Mouse (Mus musculus) Patski (cell line): ENCODE data around the gene Abcg4. TPM values are rescaled to one million over a fixed set of nuclear protein-coding genes. Genes with fewer than 3 reads are reported as not detected.
"Not testable (repeated sequence)": the region's sequence is repeated elsewhere in the genome, so short reads cannot be mapped to it uniquely, and the experiment has no call there.

Source experiments
- ATAC-seq: fragments of 100-300 bp; one replicate; pipeline ENCODE4 v1.8.0; 2021
- CTCF ChIA-PET: fragments of 350-600 bp; sonication (Branson Sonifier 250); formaldehyde crosslinking; loops from one replicate; lab custom pipeline; 2022; ENCODE audit warnings: inconsistent platforms; lab: Charles Lee
- POLR2A ChIA-PET: fragments of 350-600 bp; sonication (Branson Sonifier 250); formaldehyde crosslinking; loops from one replicate; lab custom pipeline; 2022; ENCODE audit warnings: antibody characterized with exemption, inconsistent platforms; lab: Charles Lee
- DNase-seq: peaks from one replicate; pipeline ENCODE4 v3.0.0-alpha.2; 2011; ENCODE audit warnings: low read depth, low spot score
- H3K27me3 ChIP-seq: fragments of 371-371 bp; one replicate; pipeline ENCODE4 v1.5.1; 2021
- CTCF ChIP-seq: fragments of 100-300 bp; IDR thresholded peaks from one replicate; pipeline ENCODE4 v1.5.1; 2021
- in situ Hi-C: fragments of 300-500 bp; cut with MboI; formaldehyde crosslinking; loops from 3 replicates; pipeline ENCODE4 v1.11.1; 2018; ENCODE audit warnings: low pct_unique_long_range_greater_than_20kb, mixed read lengths
- polyA plus RNA-seq: library from polyadenylated mRNA; unstranded; gene quantifications from one replicate; pipeline ENCODE4 v1.2.3, GENCODE M21; 2021

Gene Abcg4
- polyA plus RNA-seq, 1 experiment from 2014 or later: 0.04 TPM

DNA sequence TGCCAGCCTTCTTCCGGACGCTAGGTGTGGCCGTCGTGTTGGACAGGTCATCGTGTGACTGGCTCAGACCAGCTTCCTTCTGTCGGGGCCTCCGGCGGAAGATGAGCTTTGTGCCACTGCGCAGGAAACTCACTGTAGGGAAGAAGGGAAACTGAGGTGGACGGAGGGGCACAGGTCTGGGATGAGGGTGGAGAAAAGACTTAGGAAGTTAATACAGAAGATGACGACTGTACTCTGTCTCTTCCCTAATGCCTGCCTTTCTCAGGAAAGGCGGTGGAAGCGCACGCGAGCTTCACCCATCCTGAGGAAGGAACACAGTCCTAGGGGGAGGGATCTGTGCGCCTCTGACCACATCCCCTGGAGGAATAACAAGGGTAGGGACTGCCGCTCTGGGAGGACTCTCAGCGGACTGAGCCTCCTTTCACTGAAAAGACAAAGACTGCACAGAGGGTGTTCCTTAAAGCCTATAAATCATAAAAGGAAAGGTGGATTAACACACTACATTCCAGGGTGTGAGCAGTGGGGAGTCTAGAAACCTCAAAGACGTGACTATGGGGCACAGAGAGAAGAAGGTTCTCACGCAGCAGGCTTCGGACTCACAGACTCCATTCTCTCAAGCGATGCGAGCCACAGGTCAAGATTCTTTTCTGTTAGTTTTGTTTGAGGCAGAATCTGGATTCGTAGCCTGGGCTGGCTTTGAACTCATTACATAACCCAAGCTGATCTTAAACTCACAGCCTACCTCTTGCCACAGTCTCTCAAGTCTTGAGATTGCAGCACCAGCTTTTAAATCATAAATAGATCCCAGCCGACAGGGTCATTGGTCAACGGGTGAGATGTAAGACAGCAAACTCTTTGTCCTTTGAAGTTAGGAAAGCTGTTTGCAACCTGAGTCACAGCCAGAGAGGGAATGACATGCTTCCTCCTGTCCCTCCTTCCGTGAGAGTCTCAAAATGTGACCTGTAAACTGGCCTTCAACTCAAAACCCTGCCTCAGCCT, 23.0 kb upstream of the Abcg4 start:
- CTCF ChIA-PET: no interaction called here
- TF ChIP-seq CTCF: no peak
- DNase-seq (no peak), ATAC-seq (no peak)
- POLR2A ChIA-PET: no interaction called here
- no peaks in the 10 kb centered on the region for H3K27me3 ChIP-seq
- in situ Hi-C loops: no loop called here

DNA sequence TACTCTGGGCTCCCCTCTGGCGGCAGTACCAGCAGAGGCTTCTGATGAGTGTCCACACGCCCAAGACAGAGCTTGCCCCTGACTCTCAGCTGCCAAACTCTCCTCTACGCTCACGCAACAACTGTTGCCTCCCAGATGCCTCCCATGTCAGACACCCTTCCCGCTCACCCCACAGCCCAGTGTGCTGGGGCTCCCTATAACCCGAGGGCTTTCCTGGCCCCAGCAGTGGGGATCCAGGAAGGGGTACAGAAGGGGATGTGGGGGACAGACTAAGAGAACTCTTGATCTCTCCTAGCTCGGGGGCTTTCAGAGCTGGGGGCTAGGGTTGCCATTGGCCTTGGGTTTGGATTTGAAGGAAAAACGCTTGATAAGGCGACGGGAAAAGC, 22.3 kb upstream of the Abcg4 start:
- POLR2A ChIA-PET: no interaction called here
- ATAC-seq: no peak
- in situ Hi-C loops: no loop called here
- TF ChIP-seq CTCF: no peak
- no peaks in the 10 kb centered on the region for H3K27me3 ChIP-seq
- DNase-seq: no peak
- CTCF ChIA-PET: no interaction called here

DNA sequence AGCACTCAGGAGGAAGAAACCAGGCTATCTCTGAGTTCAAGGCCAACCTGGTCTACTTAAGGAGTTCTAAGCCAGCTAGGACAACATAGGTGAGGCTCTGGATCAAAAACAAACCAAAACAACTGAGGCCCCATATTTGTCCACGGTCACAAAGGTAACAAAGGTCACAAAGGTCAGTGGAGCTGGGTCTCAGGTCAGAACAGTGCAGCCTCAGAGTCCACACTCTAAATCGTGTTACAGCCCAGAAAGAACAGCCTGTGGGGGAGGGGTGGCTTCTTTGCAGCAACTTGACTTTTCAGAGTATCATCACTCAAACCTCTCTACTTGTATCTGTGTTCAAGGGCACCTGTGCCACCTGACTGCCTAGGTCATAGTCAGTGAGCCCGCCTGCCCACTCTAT, 21.3 kb upstream of the Abcg4 start:
- no peaks in the 10 kb centered on the region for H3K27me3 ChIP-seq
- ATAC-seq (no peak), DNase-seq (no peak)
- POLR2A ChIA-PET: no interaction called here
- no peak for TF ChIP-seq CTCF
- CTCF ChIA-PET: interaction anchor here (1.5 kb wide), 1 partner anchor 9 kb away, joined by 7 read pairs; no protein-coding TSS in a partner anchor
- in situ Hi-C loops: no loop called here

DNA sequence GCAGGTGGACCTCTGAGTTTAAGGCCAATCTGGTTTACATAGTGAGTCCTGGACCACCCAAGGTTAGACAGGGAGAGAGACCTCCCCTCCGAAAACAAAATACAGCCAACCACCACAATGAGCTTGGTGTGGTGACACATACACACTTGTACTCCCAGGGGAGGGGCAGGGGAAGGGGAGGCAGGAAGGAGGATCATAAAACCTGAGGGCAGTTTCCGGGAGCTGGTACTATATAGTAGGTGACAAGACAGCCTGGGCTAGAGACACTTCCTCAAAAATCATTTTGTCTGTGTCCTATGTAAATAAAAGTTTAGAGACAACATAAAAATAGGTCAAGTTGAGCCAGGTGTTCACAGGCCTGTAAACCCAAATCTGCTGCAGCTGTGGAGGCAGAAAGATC, 18.8 kb upstream of the Abcg4 start:
- no peaks in the 10 kb centered on the region for H3K27me3 ChIP-seq
- DNase-seq (no peak), ATAC-seq (no peak)
- ChIA-PET POLR2A (interaction anchor here (0.7 kb wide), 1 partner anchor 231 kb away, joined by 3 read pairs; no protein-coding TSS in a partner anchor), CTCF (interaction anchor here (0.6 to 1.3 kb wide), 3 partner anchors 12 to 98 kb away, joined by 3 read pairs; no protein-coding TSS in a partner anchor)
- no peak for TF ChIP-seq CTCF
- in situ Hi-C loops: no loop called here

DNA sequence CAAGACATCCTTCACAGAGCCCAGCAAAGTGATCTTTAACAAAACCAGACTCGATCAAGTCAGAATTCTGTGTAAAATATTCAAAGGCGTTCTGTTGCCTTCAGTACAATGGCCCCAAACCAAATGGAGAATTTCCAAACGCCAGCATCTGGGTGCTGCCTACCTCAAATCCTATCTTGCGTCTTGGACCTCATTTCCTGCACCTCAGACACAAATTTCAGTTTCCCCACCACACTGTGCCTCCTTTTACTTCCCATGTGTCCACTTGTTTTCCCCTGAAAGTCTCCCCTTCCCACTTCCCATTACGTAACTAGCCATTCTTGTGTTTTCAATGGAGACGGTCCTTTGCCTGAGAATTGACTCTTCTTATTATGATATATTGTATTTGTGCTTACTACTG, 18.1 kb upstream of the Abcg4 start:
- no peak for ATAC-seq
- ChIA-PET CTCF (interaction anchor here (1.3 kb wide), 1 partner anchor 13 kb away, joined by 3 read pairs; no protein-coding TSS in a partner anchor), POLR2A (no interaction called here)
- in situ Hi-C loops: no loop called here
- H3K27me3 ChIP-seq: no peaks in the 10 kb centered on the region
- no peak for DNase-seq
- no peak for TF ChIP-seq CTCF

DNA sequence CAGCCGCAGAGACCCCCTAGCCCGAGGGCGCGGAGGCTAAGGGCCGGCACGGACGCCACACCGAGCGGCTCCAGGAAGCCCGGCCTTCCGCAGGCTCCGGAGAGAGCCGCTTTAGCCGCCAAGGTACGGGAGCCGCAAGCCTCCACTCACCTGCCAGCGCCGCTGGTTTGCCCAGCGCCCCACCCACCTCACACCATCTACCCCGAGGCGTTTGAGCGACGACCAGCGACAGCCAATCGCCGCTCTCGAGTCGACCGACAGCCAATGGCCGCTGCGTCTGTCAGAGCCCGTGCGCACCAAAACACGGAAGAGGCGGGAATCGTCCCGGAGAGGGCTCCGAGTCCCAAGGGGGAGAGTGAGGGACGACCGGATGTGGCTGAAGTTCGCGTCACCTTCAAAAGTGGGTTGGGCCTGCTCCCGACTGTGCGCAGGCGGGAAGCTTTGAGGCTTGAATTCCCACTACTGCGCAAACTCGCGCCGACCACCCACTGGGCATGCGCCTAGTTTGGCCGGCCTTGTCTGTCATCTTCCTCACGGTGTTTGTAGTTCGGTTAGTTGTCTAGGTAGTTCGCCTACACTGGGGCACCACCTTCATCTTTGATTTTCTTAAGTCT, 17.2 kb upstream of the Abcg4 start, which contains the start of gene Hinfp:
Gene Hinfp, minus strand, starts transcription at position 206 of the 614 bp plus-strand sequence.
- no peak for TF ChIP-seq CTCF
- no peaks in the 10 kb centered on the region for H3K27me3 ChIP-seq
- in situ Hi-C loops: no loop called here
- ChIA-PET CTCF (interaction anchor here (1.0 kb wide), 1 partner anchor 13 kb away, joined by 3 read pairs; no protein-coding TSS in a partner anchor), POLR2A (interaction anchor here (1.1 to 1.5 kb wide), 3 partner anchors 9 to 69 kb away, joined by 3 read pairs; no protein-coding TSS in a partner anchor)
- DNase-seq (peak; percentile 94), ATAC-seq (peak; percentile 99)

DNA sequence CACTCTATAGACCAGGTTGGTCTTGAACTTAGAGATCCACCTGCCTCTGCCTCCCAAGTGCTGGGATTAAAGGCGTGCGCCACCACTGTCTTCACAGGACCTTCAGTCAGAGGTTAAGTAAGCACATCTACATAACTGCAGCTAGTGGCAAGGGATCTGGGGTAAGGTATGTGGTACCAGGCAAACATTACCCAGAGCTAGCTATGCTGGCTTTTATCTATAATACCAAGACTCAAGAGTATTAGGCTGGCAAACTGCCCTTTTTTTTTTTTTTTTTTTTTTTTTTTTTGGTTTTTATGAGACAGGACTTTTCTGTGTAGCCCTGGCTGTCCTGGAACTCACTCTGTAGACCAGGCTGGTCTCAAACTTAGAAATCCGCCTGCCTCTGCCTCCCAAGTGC, 11.6 kb upstream of the Abcg4 start:
- POLR2A ChIA-PET: interaction anchor here (1.1 kb wide), 1 partner anchor 22 kb away, joined by 6 read pairs; no protein-coding TSS in a partner anchor
- H3K27me3 ChIP-seq, DNase-seq, in situ Hi-C loops, ATAC-seq: not testable (repeated sequence)
- CTCF ChIA-PET: interaction anchor here (1.4 kb wide), 1 partner anchor 8 kb away, joined by 5 read pairs; no protein-coding TSS in a partner anchor

DNA sequence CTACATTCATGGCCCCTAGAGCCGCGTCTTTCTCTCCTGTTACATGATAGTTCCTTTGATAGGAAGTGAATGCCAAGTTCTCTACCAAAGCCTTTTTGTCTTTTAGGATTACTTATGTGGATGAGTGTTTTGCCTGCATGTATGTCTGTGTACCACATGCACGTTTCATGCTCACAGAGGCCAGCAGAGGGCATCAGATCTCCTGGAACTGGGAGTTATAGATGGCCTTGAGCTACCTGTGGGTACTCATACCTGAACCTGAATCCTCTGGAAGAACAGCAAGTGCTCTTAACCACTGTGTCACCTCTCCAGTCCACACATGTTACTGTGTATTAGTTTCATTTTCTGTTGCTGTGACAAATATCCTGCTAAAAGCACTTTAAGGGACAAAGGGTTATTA, 4.1 kb upstream of the Abcg4 start:
- POLR2A ChIA-PET: no interaction called here
- CTCF ChIA-PET: interaction anchor here (0.6 to 1.6 kb wide), 4 partner anchors 8 to 14 kb away, joined by 3 to 6 read pairs (median 5); partner anchors contain the start of gene Hinfp
- no peaks in the 10 kb centered on the region for H3K27me3 ChIP-seq
- ATAC-seq (no peak), DNase-seq (no peak)
- in situ Hi-C loops: no loop called here
- no peak for TF ChIP-seq CTCF

DNA sequence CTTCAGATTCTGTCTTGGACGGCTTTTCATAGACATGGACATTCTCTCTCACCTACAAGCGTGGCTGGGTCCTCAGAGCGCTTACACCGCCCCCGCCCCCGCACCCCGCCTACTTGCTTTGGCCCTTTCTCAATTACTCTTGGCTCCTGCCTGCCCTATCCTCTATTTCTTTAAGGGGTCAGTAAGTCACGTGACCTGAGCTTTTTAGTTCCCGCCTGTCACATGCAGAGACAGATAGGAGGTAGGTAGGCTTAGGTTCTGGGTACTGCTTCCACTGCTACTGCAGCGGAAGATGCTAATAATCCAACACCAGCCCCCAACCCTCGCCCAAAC, 510 bp upstream of the Abcg4 start:
- ChIA-PET POLR2A (no interaction called here), CTCF (no interaction called here)
- no peak for TF ChIP-seq CTCF
- ATAC-seq: no peak
- no peak for DNase-seq
- no peaks in the 10 kb centered on the region for H3K27me3 ChIP-seq
- in situ Hi-C loops: no loop called here

DNA sequence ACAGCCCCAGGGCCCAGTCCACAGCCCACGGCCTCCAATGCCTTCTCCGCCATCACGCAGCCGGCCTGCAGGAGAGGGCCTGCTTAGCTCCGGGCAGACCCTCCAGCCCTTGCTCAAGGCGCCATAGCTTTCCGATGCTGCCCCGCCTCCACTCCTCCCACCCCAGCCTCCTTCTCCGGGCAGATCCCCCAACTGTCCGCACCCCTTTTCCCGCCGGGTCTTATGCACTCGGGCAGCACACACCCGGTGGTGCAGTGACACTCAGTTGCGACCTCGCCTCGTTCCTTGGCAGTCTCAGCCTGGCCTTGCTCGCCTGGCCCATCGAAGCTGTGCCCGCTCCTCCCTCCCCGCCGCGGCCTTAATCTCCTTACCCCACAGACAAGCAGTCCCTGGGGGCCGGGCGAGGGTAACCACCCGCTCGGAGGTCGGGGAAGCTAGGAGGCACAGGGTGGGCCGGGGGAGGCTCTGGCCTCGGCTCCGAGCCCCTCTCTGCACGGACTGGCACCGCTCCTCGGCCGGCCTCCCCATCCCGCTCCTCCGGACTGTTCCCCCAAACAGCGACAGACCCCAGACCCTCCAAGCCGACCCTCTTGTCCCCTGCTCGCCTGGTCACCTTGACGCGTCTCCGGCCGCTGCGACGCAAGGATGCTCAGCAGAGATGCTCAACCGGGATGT, 877 bp downstream of the Abcg4 start:
- no peak for DNase-seq
- POLR2A ChIA-PET: interaction anchor here (0.7 kb wide), 2 partner anchors 9 to 11 kb away, joined by 3 to 6 read pairs; no protein-coding TSS in a partner anchor
- in situ Hi-C loops: no loop called here
- ATAC-seq: no peak
- TF ChIP-seq CTCF: no peak
- CTCF ChIA-PET: no interaction called here
- H3K27me3 ChIP-seq: no peaks in the 10 kb centered on the region
